Mouse (Mus musculus): ENCODE data around the gene Cyp39a1. TPM values are rescaled to one million over a fixed set of nuclear protein-coding genes. Genes with fewer than 3 reads are reported as not detected.
A peak's percentile ranks its signal among the peaks of the same experiment; 100 is the strongest.

The Cyp39a1 gene
- total and polyA plus RNA-seq, 2 experiments from 2014 or later = 1.2 to 13.3 TPM

GRCm38 (mm10) chr17:43676241-43676640, 9.0 kb downstream of the Cyp39a1 start:
- DNase-seq (ENCODE audit: low spot score) (no peak), ATAC-seq (no peak)
- Histone ChIP-seq H3K4me3 (ENCODE audit: low read length) (no peak overlapping the region), H3K27ac (no peak overlapping the region), H3K4me2 (ENCODE audit: low read depth, low read length) (no peak overlapping the region), H3K27me3 (ENCODE audit: insufficient read depth, low read length) (no peaks in the 10 kb centered on the region), H3K4me1 (ENCODE audit: insufficient read depth, low read length) (no peaks in the 10 kb centered on the region), H3K9ac (replicated peaks; ENCODE audit: low read length) (no peak overlapping the region), H3K9me3 (ENCODE audit: low read length) (no peaks in the 10 kb centered on the region), H3K36me3 (ENCODE audit: insufficient read depth, low read length) (no peaks in the 10 kb centered on the region)
- TF ChIP-seq CTCF (IDR thresholded peaks at IDR 0.05; ENCODE audit: low read depth) = no peak
- WGBS = 100% methylated on average over 1 of the region's 1 CpGs

DNA sequence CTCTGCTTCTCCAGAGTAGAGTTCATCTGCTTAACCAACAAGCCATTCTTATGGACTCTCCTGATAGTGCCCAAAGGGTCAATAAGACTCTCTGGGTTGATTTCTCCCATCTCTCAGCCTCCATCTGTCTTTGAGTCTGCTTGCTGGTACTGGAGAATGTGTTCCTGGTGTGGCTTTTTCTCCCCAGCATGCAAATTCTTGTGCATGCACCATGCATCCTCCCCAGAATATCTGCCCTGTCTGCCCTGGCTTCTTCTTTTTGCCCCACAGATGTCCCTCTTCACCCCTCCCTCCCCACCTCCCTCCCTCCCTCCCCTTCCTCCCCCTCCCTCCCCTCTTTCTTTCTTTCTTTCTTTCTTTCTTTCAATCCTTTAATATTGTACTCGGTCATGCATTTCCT, 10.1 kb downstream of the Cyp39a1 start:
- no peak for TF ChIP-seq CTCF (IDR thresholded peaks at IDR 0.05; ENCODE audit: low read depth)
- no peak overlapping the region for H3K4me2 ChIP-seq (ENCODE audit: low read depth, low read length)
- no peaks in the 10 kb centered on the region for H3K4me1 ChIP-seq (ENCODE audit: insufficient read depth, low read length)
- no peaks in the 10 kb centered on the region for H3K36me3 ChIP-seq (ENCODE audit: insufficient read depth, low read length)
- no peak overlapping the region for H3K4me3 ChIP-seq (ENCODE audit: low read length)
- no peaks in the 10 kb centered on the region for H3K27me3 ChIP-seq (ENCODE audit: insufficient read depth, low read length)
- H3K27ac ChIP-seq = no peak overlapping the region
- WGBS = 16% methylated on average over 1 of the region's 1 CpGs
- ATAC-seq (no peak), DNase-seq (ENCODE audit: low spot score) (no peak)
- H3K9ac ChIP-seq (replicated peaks; ENCODE audit: low read length) = no peak overlapping the region
- H3K9me3 ChIP-seq (ENCODE audit: low read length) = no peaks in the 10 kb centered on the region

DNA sequence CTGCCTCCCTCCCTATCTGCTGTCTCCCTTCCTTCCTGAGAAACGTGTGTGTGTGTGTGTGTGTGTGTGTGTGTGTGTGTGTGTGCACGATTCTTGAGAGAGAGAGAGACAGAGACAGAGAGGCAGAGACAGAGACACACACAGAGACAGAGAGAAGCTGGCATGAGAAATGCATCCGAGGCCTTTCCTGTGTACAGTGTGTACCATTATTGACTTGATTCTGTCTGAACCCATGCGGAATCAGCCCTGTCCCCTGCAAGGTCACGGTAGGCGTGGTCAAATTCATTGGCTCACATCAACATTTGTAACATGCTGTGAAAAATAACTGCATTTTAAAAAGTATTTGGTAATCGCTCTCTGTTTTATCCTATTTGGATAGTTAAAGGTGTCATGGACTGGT, 16.9 kb downstream of the Cyp39a1 start:
- Histone ChIP-seq H3K27me3 (ENCODE audit: insufficient read depth, low read length) (no peaks in the 10 kb centered on the region), H3K4me3 (ENCODE audit: low read length) (no peak overlapping the region), H3K36me3 (ENCODE audit: insufficient read depth, low read length) (no peaks in the 10 kb centered on the region), H3K9ac (replicated peaks; ENCODE audit: low read length) (no peak overlapping the region), H3K9me3 (ENCODE audit: low read length) (no peaks in the 10 kb centered on the region), H3K4me2 (ENCODE audit: low read depth, low read length) (no peak overlapping the region), H3K27ac (no peak overlapping the region), H3K4me1 (ENCODE audit: insufficient read depth, low read length) (no peaks in the 10 kb centered on the region)
- WGBS = 94% methylated on average over 6 of the region's 7 CpGs
- no peak for TF ChIP-seq CTCF (IDR thresholded peaks at IDR 0.05; ENCODE audit: low read depth)
- no peak for ATAC-seq
- no peak for DNase-seq (ENCODE audit: low spot score)

DNA sequence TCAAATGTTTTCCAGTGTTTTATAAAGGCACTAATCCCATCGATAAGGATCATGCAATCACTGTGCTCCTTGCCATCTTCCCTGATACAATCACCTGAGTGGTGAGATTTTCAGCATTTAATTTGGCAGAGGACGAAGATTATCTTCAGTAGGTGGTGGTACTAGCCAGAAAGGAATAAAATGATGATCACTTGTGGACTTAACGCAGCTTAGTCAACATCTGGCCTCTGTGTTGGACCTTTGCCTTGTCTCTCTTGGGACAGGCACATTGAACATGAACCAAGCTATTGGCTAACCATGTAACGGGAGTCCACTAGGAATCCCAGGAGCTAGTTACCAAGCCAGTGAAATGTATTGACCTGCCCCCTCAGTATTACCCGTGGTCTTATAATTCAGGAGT, 17.4 kb downstream of the Cyp39a1 start:
- Histone ChIP-seq H3K9ac (replicated peaks; ENCODE audit: low read length) (no peak overlapping the region), H3K4me2 (ENCODE audit: low read depth, low read length) (no peak overlapping the region), H3K27ac (no peak overlapping the region), H3K36me3 (ENCODE audit: insufficient read depth, low read length) (no peaks in the 10 kb centered on the region), H3K4me1 (ENCODE audit: insufficient read depth, low read length) (no peaks in the 10 kb centered on the region), H3K9me3 (ENCODE audit: low read length) (no peaks in the 10 kb centered on the region), H3K4me3 (ENCODE audit: low read length) (no peak overlapping the region), H3K27me3 (ENCODE audit: insufficient read depth, low read length) (no peaks in the 10 kb centered on the region)
- 90% methylated on average over 5 of the region's 5 CpGs for WGBS
- TF ChIP-seq CTCF (IDR thresholded peaks at IDR 0.05; ENCODE audit: low read depth) = no peak
- DNase-seq (ENCODE audit: low spot score) (no peak), ATAC-seq (no peak)

DNA sequence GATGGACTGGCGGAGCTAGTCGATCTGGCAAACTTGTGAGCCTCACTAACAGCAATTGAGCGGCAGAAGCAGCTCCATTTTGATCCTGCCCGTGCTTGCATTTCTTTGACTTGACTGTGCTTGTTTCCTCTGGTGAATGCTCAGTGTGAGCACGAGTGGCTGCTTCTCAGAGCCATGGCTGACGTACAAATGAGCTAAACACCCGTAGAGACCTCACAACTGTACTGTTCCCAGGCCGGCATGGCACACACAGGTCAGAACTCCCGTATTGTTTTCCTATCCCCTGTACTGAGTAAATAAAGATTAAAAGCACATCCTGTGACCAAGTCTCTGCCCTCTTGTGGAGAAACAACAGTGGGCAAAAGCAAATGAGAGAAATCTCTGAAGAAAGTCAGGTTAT, 22.4 kb downstream of the Cyp39a1 start:
- Histone ChIP-seq H3K36me3 (ENCODE audit: insufficient read depth, low read length) (no peaks in the 10 kb centered on the region), H3K4me1 (ENCODE audit: insufficient read depth, low read length) (no peaks in the 10 kb centered on the region), H3K9me3 (ENCODE audit: low read length) (no peaks in the 10 kb centered on the region), H3K27ac (no peak overlapping the region), H3K27me3 (ENCODE audit: insufficient read depth, low read length) (no peaks in the 10 kb centered on the region), H3K9ac (replicated peaks; ENCODE audit: low read length) (no peak overlapping the region), H3K4me2 (ENCODE audit: low read depth, low read length) (no peak overlapping the region), H3K4me3 (ENCODE audit: low read length) (no peak overlapping the region)
- no peak for ATAC-seq
- WGBS = 87% methylated on average over 9 of the region's 9 CpGs
- no peak for DNase-seq (ENCODE audit: low spot score)
- no peak for TF ChIP-seq CTCF (IDR thresholded peaks at IDR 0.05; ENCODE audit: low read depth)

DNA sequence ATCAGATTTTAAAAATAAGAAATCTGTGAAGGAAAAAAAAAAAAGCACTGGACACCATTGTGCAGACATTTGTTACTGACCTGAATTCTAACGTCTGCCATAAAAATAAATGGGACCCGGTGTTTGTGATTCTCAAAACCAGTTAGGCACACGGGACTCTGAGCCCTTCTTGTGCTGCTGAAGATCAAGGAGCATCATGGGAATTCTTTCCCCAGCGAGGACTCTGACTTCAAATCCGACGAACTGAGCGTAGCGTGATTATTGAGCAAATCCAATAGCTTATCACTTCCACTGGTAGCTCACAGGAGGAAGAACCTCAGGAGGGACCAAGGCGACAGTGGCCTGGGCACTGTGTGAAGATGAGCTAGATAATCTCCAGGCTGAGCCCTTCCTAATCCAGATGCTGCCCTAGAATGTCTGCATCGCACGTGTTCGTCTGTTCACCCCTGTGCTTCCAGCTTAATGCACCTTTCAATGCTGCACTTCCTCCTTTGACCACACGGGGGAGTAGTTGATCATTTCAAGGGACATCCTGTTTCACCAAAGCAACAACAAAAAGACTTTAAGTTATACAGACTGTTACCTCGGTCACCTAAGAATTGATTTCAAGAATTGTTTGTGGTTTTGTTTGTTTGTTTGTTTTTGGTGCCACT, 31.9 kb downstream of the Cyp39a1 start:
- Histone ChIP-seq H3K27ac (no peak overlapping the region), H3K9me3 (ENCODE audit: low read length) (no peaks in the 10 kb centered on the region), H3K9ac (replicated peaks; ENCODE audit: low read length) (no peak overlapping the region), H3K4me3 (ENCODE audit: low read length) (no peak overlapping the region), H3K4me1 (ENCODE audit: insufficient read depth, low read length) (no peaks in the 10 kb centered on the region), H3K4me2 (ENCODE audit: low read depth, low read length) (peak overlapping the region; percentile 13; the same call in 1 of the 2 replicates), H3K36me3 (ENCODE audit: insufficient read depth, low read length) (no peaks in the 10 kb centered on the region), H3K27me3 (ENCODE audit: insufficient read depth, low read length) (no peaks in the 10 kb centered on the region)
- TF ChIP-seq CTCF (IDR thresholded peaks at IDR 0.05; ENCODE audit: low read depth) = peak; percentile 97
- ATAC-seq = peak; percentile 85
- 34% methylated on average over 14 of the region's 14 CpGs for WGBS
- DNase-seq (ENCODE audit: low spot score) = peak; percentile 92

DNA sequence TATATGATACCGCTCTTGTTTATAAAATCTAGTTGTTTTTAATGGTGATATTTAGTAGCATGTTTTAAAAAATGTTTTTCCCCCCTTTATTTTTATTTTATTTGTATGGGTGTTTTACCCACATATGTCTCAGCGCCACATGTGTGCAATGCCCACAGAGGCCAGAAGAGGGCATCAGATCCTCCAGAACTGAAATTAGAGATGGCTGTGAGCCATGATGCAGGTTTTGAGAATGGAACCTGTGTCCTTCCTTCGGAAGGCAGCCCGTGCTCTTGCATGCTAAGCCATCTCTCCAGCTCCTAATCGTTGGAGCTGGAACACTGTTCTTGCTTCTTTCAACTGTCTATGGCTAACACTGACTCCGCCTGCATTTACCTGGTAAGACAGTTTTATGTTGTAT, 33.8 kb downstream of the Cyp39a1 start:
- Histone ChIP-seq H3K9ac (replicated peaks; ENCODE audit: low read length) (no peak overlapping the region), H3K36me3 (ENCODE audit: insufficient read depth, low read length) (no peaks in the 10 kb centered on the region), H3K4me2 (ENCODE audit: low read depth, low read length) (no peak overlapping the region), H3K4me1 (ENCODE audit: insufficient read depth, low read length) (no peaks in the 10 kb centered on the region), H3K9me3 (ENCODE audit: low read length) (no peaks in the 10 kb centered on the region), H3K4me3 (ENCODE audit: low read length) (no peak overlapping the region), H3K27ac (no peak overlapping the region), H3K27me3 (ENCODE audit: insufficient read depth, low read length) (no peaks in the 10 kb centered on the region)
- peak; percentile 80 for DNase-seq (ENCODE audit: low spot score)
- WGBS = 69% methylated on average over 6 of the region's 6 CpGs
- no peak for ATAC-seq
- peak; percentile 86 for TF ChIP-seq CTCF (IDR thresholded peaks at IDR 0.05; ENCODE audit: low read depth)
